Mouse (Mus musculus) embryonic stem cell, embryonic (primary cell): ENCODE data around the gene Prss2.
"Not testable (repeated sequence)": the region's sequence is repeated elsewhere in the genome, so short reads cannot be mapped to it uniquely, and the experiment has no call there.

Experiments used
- CTCF ChIA-PET, 4 experiments: fragments of 300-600 bp in 2 of 4; fragments of 350-600 bp in 2 of 4; sonication (Branson Sonifier 250); formaldehyde crosslinking; loops; one replicate each; lab custom pipeline; 2022; ENCODE audit warnings: inconsistent platforms in 2 of 4; lab: Charles Lee
- POLR2A ChIA-PET, 4 experiments: fragments of 300-600 bp in 2 of 4; fragments of 350-600 bp in 2 of 4; sonication (Branson Sonifier 250); formaldehyde crosslinking; loops; one replicate each; lab custom pipeline; 2022; ENCODE audit warnings: antibody characterized with exemption in 4 of 4, inconsistent platforms in 1 of 4; lab: Charles Lee

Prss2 gene

GRCm38 (mm10) chr6:41547056-41547650 is 25.6 kb downstream of the Prss2 start:
- ChIA-PET CTCF (no interaction called here), POLR2A (no interaction called here)

DNA sequence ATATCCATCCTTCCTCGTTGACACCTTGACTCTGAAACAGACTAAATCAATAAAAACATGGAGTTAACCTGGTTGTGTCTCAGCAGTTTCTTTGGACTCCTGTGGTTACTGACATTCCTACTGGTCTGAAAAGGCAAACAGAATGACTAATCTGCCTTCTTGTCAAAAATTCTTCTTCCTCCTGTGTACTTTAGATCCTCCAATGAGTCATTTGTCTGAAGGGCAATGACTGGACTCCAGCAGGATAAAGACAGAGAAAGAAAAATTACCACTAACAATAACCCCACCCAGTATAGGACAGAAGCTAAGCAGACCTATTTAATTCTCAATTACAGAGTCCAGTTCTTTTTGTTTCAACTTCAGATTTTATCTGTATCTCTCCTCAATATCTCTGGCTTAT is 26.7 kb downstream of the Prss2 start:
- CTCF ChIA-PET: no interaction called here
- POLR2A ChIA-PET: no interaction called here

DNA sequence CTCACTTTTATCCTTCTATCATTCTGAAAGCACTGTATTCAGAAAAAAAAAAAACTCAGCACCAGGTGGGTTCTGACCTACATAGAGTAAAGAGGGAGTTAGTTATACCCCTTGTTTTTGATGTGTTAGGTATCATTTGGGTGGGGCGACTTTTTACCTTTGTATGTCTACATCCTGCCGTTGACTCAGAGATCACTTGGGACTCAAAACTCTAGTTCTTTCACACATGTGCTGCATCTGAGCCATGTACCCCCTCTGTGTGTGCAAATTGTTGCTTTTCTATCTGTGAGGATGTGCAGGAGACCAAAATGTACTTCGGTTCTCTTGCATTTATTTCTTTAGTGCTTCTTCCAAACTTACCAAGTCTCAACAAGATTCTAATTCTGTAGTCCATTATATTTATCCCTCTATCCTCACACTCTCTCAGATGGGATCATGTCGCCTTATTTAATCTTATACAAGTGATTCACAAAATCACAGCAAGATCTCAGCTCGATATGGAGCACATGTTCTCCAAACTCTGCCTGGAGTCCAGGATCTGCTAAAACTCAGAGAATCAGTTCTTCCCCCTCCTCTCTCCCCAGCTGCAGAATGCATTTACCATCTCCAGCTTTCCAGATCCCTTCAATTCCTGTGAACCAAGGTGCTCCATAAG is 31.9 kb downstream of the Prss2 start:
- ChIA-PET CTCF (interaction anchor here in 1 of 4 experiments (0.6 kb wide), 1 partner anchor 444 kb away, joined by 3 read pairs; no protein-coding TSS in a partner anchor), POLR2A (interaction anchor here in 2 of 4 experiments (0.5 kb wide), 2 partner anchors 7 to 379 kb away, joined by 3 to 4 read pairs; no protein-coding TSS in a partner anchor)

DNA sequence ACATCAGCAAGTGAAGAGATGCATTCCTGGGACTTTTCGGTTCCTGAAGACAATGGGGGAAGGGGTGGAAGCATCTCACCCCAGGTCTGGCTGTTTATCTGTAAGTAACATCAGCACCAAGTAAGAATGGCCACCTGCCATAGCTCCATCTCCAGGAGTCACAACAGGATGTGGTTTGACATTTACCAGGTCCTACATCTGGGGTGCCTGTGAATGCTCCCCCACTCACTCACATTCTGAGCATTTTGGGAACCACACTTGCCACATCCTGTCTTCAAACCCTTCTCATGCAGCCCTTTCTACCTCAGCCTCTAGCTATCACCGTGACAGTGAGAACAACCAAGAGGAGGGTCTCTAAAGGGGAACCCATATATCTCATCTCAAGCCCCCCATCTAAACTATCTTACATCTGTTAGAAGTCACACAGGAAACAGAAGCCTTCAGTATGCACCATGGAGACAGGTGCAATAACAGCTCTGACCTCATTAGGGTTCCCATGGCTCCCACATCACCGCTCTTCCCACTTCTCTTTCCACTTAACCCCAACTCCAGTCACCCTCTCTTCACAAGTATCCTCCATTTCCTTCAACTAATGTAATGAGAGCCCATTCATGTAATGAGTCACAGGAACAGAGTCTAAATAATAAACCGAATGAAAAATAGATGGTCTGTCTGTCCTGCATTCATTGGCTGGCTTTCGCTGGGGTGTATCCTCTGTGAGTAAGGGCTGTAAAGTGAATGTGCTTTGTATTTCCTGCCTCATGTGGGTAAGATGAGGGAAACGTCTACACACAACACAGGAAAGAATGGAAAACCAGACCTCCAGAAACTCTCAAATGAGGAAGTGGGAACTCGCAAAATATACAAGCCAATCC is 32.9 kb downstream of the Prss2 start:
- POLR2A ChIA-PET: interaction anchor here in 1 of 4 experiments (0.5 kb wide), 1 partner anchor 378 kb away, joined by 4 read pairs; no protein-coding TSS in a partner anchor
- CTCF ChIA-PET: interaction anchor here in 1 of 4 experiments (1.0 kb wide), 1 partner anchor 437 kb away, joined by 3 read pairs; no protein-coding TSS in a partner anchor

- ChIA-PET CTCF (no interaction called here), POLR2A (no interaction called here)
Observed at GRCm38 (mm10) chr6:41556389-41556788, 34.8 kb downstream of the Prss2 start.

DNA sequence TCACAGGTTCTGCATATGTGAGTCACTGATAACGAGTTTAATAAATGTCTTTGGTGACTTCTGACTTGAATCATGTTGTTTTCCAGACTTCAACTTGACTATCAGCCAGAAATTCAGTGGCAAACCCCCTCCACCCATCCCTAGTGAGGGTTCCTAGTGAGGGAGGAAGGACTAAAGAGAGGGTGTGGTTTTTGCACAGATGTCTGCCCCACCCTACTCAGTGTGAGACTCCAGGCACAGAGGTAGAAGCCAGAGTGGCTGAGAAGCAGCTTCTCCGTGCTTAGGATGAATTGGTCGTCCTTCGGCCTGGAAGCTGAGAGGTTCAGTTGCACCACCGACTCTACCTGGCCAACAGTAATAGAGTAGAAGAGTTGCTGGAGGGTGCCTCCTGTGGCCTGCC is 35.9 kb downstream of the Prss2 start:
- CTCF ChIA-PET: interaction anchor here in 1 of 4 experiments (1.0 kb wide), 1 partner anchor 445 kb away, joined by 3 read pairs; no protein-coding TSS in a partner anchor

DNA sequence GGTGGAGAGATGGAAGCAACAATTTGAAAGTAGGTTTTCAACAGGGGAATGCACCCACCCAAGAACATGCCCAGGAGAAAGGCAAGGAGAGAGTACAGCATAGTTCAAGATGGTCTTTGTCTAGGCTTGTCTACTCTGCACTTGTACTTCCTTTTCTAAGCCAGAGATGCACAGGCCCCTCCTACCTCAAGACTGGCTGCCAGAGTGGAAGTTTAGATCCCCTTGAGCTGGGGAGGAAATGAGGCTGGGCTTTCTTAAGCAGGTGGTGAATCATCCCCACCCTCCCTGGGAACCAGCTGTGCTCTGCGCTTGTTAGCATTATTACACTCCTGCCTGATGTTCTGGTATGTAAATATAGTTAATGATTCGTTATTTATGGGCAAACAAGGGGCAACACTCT is 36.7 kb downstream of the Prss2 start:
- CTCF ChIA-PET: interaction anchor here in 2 of 4 experiments (0.6 to 1.0 kb wide), 2 partner anchors 15 to 445 kb away, joined by 3 read pairs; no protein-coding TSS in a partner anchor
- POLR2A ChIA-PET: no interaction called here

More for the DNA sequence above, 35.9 kb downstream of the Prss2 start:
- POLR2A ChIA-PET: no interaction called here

DNA sequence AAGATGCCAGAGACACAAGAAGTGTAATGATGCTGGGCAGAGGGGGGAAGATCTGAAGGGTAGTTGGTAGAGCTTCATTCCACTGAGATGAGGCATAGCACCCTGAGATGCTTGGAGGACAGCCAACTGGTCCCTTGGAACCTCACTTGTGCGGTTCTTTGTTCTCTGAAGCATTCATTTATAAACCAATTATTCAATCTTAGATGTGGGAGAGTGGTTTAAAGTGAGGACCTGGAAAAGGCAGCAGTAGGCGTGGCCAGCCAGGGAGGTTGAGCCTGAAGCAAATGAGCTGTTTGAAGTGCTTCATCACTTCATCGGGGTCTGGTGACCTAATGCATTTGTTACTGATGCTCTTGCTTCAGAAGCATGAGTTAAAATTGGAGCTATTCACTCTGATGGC is 37.7 kb downstream of the Prss2 start:
- ChIA-PET CTCF (interaction anchor here in 2 of 4 experiments (0.6 to 1.4 kb wide), 2 partner anchors 98 to 422 kb away, joined by 3 to 4 read pairs; no protein-coding TSS in a partner anchor), POLR2A (no interaction called here)

DNA sequence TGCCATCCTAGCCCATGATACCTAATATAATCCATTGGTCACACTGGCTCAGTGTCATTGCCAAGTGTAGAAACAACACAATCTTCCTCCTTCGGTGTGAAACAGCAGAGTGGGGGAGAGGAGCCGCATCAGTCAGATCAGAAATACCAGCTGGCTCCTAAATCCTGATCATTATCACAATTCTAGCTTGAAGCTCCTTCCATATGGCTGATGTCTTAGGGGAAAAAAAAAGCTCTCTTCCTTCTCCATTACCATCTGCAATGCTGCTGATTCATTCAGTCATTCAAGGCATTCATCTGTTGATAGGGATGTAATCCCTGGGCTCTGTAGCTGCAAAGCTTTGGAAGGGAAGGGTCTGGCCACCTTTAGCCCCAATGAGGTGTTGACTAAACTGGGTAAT is 38.7 kb downstream of the Prss2 start:
- ChIA-PET CTCF (no interaction called here), POLR2A (no interaction called here)

GRCm38 (mm10) chr6:41562598-41562997 is 41.0 kb downstream of the Prss2 start:
- POLR2A ChIA-PET: interaction anchor here in 1 of 4 experiments (0.5 kb wide), 1 partner anchor 36 kb away, joined by 4 read pairs; no protein-coding TSS in a partner anchor

DNA sequence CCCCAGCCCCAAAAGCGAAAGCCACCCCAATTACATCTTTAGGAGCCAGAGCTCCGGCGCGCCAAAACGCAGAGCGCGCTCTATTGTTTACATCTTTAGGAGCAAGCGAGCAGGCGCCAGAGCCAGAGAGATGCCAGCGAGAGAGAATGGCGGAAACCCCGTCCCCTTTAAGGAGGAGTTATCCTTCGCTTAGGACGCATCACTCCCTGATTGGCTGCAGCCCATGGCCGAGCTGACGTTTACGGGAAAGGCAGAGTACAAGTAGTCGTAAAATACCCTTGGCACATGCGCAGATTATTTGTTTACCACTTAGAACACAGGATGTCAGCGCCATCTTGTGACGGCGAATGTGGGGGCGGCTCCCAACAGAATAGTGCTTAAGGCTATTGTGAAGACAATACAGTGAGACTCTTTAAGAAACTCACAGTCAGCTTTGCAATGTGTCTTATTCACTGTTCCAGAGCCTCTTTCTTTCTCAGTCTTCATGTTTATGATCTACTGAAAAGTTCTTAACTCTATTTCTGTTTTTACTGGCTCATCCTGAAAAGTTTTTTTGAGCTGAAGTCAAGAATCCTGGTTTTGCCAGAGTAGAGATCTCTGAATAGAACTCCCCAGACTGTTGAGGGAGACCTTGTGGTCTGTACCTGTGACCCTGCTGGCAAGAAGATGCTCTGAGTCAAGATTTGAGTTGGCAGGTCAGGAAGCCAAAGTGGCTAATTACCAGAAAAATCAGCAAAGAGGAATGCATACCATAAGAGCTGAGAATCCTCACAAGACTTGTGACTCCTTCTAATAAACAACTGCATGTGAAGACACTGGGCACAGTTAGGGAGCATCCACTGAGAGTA is 41.7 kb downstream of the Prss2 start:
- CTCF ChIA-PET, POLR2A ChIA-PET: not testable (repeated sequence)

More at GRCm38 (mm10) chr6:41562598-41562997, 41.0 kb downstream of the Prss2 start:
- CTCF ChIA-PET: no interaction called here

GRCm38 (mm10) chr6:41565261-41565660 is 43.7 kb downstream of the Prss2 start:
- ChIA-PET CTCF (interaction anchor here in 1 of 4 experiments (0.6 kb wide), 1 partner anchor 24 kb away, joined by 4 read pairs; no protein-coding TSS in a partner anchor), POLR2A (interaction anchor here in 1 of 4 experiments (0.6 to 1.5 kb wide), 2 partner anchors 22 to 617 kb away, joined by 3 to 4 read pairs; no protein-coding TSS in a partner anchor)

DNA sequence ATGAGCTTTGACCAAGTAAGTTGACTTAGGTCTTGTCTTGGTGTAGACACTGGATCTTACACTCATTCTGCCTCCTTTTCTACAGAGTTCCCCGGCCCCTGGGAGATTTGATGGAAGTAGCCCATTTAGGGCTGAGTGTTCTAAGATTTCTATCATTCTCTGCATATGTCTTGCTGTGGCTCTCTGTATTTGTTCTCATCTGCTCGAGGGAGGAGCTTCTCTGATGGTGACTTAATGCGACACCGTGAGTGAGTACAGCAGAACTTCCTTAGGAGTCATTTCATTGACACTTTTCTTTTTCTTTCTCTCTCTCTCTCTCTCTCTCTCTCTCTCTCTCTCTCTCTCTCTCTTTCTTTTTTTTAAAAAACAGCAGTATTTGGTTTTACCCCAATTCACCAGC is 45.4 kb downstream of the Prss2 start:
- POLR2A ChIA-PET: interaction anchor here in 1 of 4 experiments (0.7 kb wide), 1 partner anchor 637 kb away, joined by 3 read pairs; no protein-coding TSS in a partner anchor
- CTCF ChIA-PET: no interaction called here

GRCm38 (mm10) chr6:41569078-41569477 is 47.5 kb downstream of the Prss2 start:
- ChIA-PET POLR2A (no interaction called here), CTCF (no interaction called here)
